Comparison of ENCODE assay signal across 9 mouse cellular contexts in genomic region chr4:59585097-59585496, GRCm38 (mm10). TPM values are rescaled to one million over a fixed set of nuclear protein-coding genes. Genes with fewer than 3 reads are reported as not detected.
A peak's percentile ranks its signal among the peaks of the same experiment; 100 is the strongest.
DNase-seq lines count a peak whose midpoint lies in the region; ATAC-seq and TF ChIP-seq lines count a peak whose summit lies in the region.
"Had no signal": no experiment of that assay in that cellular context is flagged by ENCODE, and none has a peak within 500 bp of the region (broad histone marks: within the 10 kb centered on the region; RNA-seq: fewer than 3 reads in every experiment).

No protein-coding gene starts in this region.

- 0 out of 2 replicates have a peak overlapping the region, but pooled peaks have one; percentile 29 for H3K4me3 ChIP-seq in liver, adult 2 months (ENCODE audit: insufficient read depth, low read depth, low read length)

- WGBS in liver, adult 2 months, result 31% methylated on average over 5 of the region's 5 CpGs

- no peaks in the 10 kb centered on the region for H3K27me3 ChIP-seq in liver, adult 2 months (ENCODE audit: control insufficient read depth, insufficient read depth, low read length)

- H3K27ac ChIP-seq in liver, adult 2 months (replicated peaks; ENCODE audit: insufficient read depth, low read depth, low read length), result no peak overlapping the region; the same call in 1 of the 2 replicates

- no peak for ATAC-seq in megakaryocyte-erythroid progenitor cell, adult 5-6 weeks (replicated peaks; ENCODE audit: low FRiP score, low TSS enrichment, poor library complexity, severe bottlenecking)

- no peak for TF ChIP-seq POLR2A in liver, adult 2 months (IDR thresholded peaks at IDR 0.05; ENCODE audit: extremely low read depth, insufficient read depth, low read length)

- H3K79me2 ChIP-seq in liver, adult 2 months (ENCODE audit: control insufficient read depth, insufficient read depth, low read length), result peaks cover 23% of the 10 kb centered on the region

- no peak overlapping the region for H3K9ac ChIP-seq in liver, adult 2 months (ENCODE audit: low read depth, low read length)

- peaks cover 7% of the 10 kb centered on the region for H3K36me3 ChIP-seq in liver, adult 2 months (ENCODE audit: control insufficient read depth, insufficient read depth, low read length)

- TF ChIP-seq CTCF in liver, adult 2 months (IDR thresholded peaks at IDR 0.05; ENCODE audit: low read depth, low read length), result no peak

- H3K4me1 ChIP-seq in liver, adult 2 months (ENCODE audit: control insufficient read depth, insufficient read depth, low read length), result peaks cover 13% of the 10 kb centered on the region; the same call in 1 of the 2 replicates

- DNase-seq in cerebellum, adult 9-11 months, result peak; percentile 14
- DNase-seq in cerebellum, postnatal 4 days (ENCODE audit: low spot score in 2 of 2), result no peak
- DNase-seq in liver, adult 2 months (ENCODE audit: extremely low read depth, low read depth, low spot score), result peak; percentile 94
- no peak for DNase-seq in liver
- DNase-seq in adrenal gland, postnatal 25 days, result peak; percentile 9
- DNase-seq in kidney, adult 8-10 months, result peak; percentile 82 to 86
- DNase-seq in cerebellum, postnatal 14 days, result no peak
- DNase-seq: lung, postnatal 10 days had no signal

RNA-seq across cellular contexts. Expression of gene Hsdl2, which starts 3.7 kb away (rescaled TPM):
- 60.8 and 68.9 TPM in 2 replicates for total RNA-seq in liver, adult 2 months (2014; rRNA removed)
- polyA plus RNA-seq in liver, adult 2 months (2012; rRNA removed), result 25.8 and 31.7 TPM in 2 replicates
- 65.0 and 77.2 TPM in 2 replicates for total RNA-seq in adrenal gland, postnatal 25 days (2021)
- total RNA-seq in megakaryocyte-erythroid progenitor cell, adult 5-6 weeks (2014; fragmentation: Nextera tagmentation), result 28.3 and 35.5 TPM in 2 replicates
- 48.3 and 54.6 TPM in 2 replicates for total RNA-seq in megakaryocyte-erythroid progenitor cell, adult 5-6 weeks (2017)

RNA-seq across cellular contexts. Expression of gene Ptbp3, which starts 35.9 kb away (rescaled TPM):
- total RNA-seq in liver, adult 2 months (2014; rRNA removed), result 52.6 and 56.4 TPM in 2 replicates
- polyA plus RNA-seq in liver, adult 2 months (2012; rRNA removed), result 19.6 and 24.1 TPM in 2 replicates
- total RNA-seq in adrenal gland, postnatal 25 days (2021), result 119 and 128 TPM in 2 replicates
- 153 and 199 TPM in 2 replicates for total RNA-seq in megakaryocyte-erythroid progenitor cell, adult 5-6 weeks (2014; fragmentation: Nextera tagmentation)
- 175 and 204 TPM in 2 replicates for total RNA-seq in megakaryocyte-erythroid progenitor cell, adult 5-6 weeks (2017)

RNA-seq across cellular contexts. Expression of gene E130308A19Rik, which starts 40.9 kb away (rescaled TPM):
- 1.5 and 3.7 TPM in 2 replicates for total RNA-seq in liver, adult 2 months (2014; rRNA removed)
- 2.3 and 2.6 TPM in 2 replicates for polyA plus RNA-seq in liver, adult 2 months (2012; rRNA removed)
- total RNA-seq in adrenal gland, postnatal 25 days (2021), result 19.8 and 21.0 TPM in 2 replicates
- 24.1 and 39.1 TPM in 2 replicates for total RNA-seq in megakaryocyte-erythroid progenitor cell, adult 5-6 weeks (2014; fragmentation: Nextera tagmentation)
- total RNA-seq in megakaryocyte-erythroid progenitor cell, adult 5-6 weeks (2017), result 9.6 and 17.0 TPM in 2 replicates

Comparison
In these comparisons a context has a peak if more than half of its experiments do, and no peak if none do; other contexts are left out.
1. DNase-seq: peak in cerebellum, adult 9-11 months (single experiment), liver, adult 2 months (single experiment), adrenal gland, postnatal 25 days (single experiment) and kidney, adult 8-10 months (2 of 2); none in cerebellum, postnatal 4 days (0 of 2), liver (single experiment) and cerebellum, postnatal 14 days (0 of 2).